Mouse (Mus musculus) lung, adult 2 months (tissue): ENCODE measurements at regions not wholly inside any gene's neighbourhood (a gene's known extent, or its start where the extent isn't known, plus 50 kb on each side); places are given as distances from the start of the nearest gene placed in this dataset.

Experiments used
- DNase-seq: peaks from one replicate; pipeline ENCODE4 v3.0.0; 2022
- H3K4me1 ChIP-seq: fragments of 200-500 bp; 2 replicates; pipeline ENCODE4 v1.6.1; 2011; ENCODE audit warnings: low read length; ENCODE audit not compliant: control insufficient read depth, insufficient read depth
- H3K4me3 ChIP-seq: fragments of 200-500 bp; replicated peaks from 2 replicates; pipeline ENCODE3; 2011; ENCODE audit warnings: low read depth, mild to moderate bottlenecking, control low read depth, low read length; ENCODE audit errors: extremely low read depth
- CTCF ChIP-seq: fragments of 200-500 bp; IDR thresholded peaks from 2 replicates; pipeline ENCODE4 v1.5.1; 2011; ENCODE audit warnings: mild to moderate bottlenecking, low read length, control low read depth; ENCODE audit not compliant: insufficient read depth
- POLR2A ChIP-seq: fragments of 200-500 bp; IDR thresholded peaks from 2 replicates; pipeline ENCODE4 v1.6.1; 2011; ENCODE audit warnings: low read depth, mild to moderate bottlenecking, control low read depth, low read length, borderline replicate concordance; ENCODE audit errors: extremely low read depth
- WGBS: fragments of 180-500 bp; shearing (Covaris S2); methylation state at CpG from one replicate; pipeline ENCODE4 v1.1.7; 2018; 5-methylcytosine and 5-hydroxymethylcytosine counted together

DNA sequence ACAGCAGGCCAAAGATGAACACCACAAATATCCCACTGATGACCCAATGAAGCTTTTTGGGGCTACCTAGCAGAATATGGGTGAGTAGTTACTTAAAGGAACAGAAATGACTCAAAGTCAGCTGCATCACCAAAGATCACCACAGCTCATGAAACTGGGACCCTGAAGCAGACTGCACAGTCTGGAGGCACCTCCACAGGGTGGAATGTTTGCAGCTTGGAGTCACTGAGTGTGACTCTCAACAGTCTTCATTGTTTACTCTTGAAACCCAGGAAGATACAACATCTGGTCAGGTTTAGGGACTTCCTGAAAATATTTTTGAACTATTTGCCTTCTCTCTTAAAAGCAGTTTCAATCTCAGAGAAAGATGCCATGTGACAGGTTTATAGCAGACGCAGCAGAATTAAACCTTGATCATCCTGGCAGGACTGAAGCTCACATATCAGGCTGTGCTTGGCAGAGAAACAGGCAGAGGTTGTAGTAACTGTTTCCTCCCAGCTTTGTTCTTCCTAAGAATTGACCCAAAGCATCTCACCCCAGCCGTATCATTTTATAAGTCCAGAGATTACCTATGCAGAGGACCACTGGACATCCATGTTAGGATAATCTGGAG lies 944.1 kb upstream of the Adgrl4 start:
- WGBS, result 81% methylated on average over 2 of the region's 2 CpGs
- Histone ChIP-seq H3K4me3 (no peak overlapping the region), H3K4me1 (no peaks in the 10 kb centered on the region)
- no peak for DNase-seq
- TF ChIP-seq POLR2A (no peak), CTCF (no peak)

GRCm38 (mm10) chr3:150530966-150531365 lies 906.7 kb upstream of the Adgrl4 start:
- no peaks in the 10 kb centered on the region for H3K4me1 ChIP-seq
- 80% methylated on average over 3 of the region's 3 CpGs for WGBS
- DNase-seq, result no peak
- no peak overlapping the region for H3K4me3 ChIP-seq
- no peak for TF ChIP-seq POLR2A
- no peak for TF ChIP-seq CTCF

DNA sequence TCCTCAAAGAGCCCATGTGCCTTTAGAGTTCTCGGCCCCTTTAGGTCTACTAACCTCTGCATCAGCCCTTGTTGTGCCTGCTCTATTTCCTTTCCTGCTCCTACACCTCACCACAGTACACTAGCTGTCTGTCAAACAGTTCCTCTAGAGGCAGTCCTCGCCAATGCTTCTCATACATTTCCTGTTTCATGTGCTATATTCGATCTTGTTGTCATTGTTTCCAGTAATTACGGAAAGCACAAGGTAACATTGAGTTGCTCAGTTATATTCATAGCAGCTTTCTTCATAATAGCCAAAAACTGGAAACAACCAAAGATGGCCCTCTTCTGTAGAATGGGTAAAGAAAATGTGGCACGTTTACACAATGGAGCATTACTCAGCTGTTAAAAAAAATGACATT lies 894.6 kb upstream of the Adgrl4 start:
- no peak for DNase-seq
- H3K4me3 ChIP-seq, result no peak overlapping the region
- 72% methylated on average over 5 of the region's 5 CpGs for WGBS
- TF ChIP-seq POLR2A, result no peak
- TF ChIP-seq CTCF, result no peak
- no peaks in the 10 kb centered on the region for H3K4me1 ChIP-seq

- WGBS, result 75% methylated on average over 1 of the region's 1 CpGs
- no peak for TF ChIP-seq POLR2A
- no peak for TF ChIP-seq CTCF
These were observed 849.2 kb upstream of the Adgrl4 start for GRCm38 (mm10) chr3:150588474-150588873.

GRCm38 (mm10) chr3:150590978-150591377 lies 846.7 kb upstream of the Adgrl4 start:
- 92% methylated on average over 2 of the region's 2 CpGs for WGBS
- DNase-seq, result no peak
- Histone ChIP-seq H3K4me1 (no peaks in the 10 kb centered on the region), H3K4me3 (no peak overlapping the region)
- no peak for TF ChIP-seq POLR2A

More at GRCm38 (mm10) chr3:150588474-150588873, 849.2 kb upstream of the Adgrl4 start:
- H3K4me3 ChIP-seq, result no peak overlapping the region
- no peak for DNase-seq
- no peaks in the 10 kb centered on the region for H3K4me1 ChIP-seq

DNA sequence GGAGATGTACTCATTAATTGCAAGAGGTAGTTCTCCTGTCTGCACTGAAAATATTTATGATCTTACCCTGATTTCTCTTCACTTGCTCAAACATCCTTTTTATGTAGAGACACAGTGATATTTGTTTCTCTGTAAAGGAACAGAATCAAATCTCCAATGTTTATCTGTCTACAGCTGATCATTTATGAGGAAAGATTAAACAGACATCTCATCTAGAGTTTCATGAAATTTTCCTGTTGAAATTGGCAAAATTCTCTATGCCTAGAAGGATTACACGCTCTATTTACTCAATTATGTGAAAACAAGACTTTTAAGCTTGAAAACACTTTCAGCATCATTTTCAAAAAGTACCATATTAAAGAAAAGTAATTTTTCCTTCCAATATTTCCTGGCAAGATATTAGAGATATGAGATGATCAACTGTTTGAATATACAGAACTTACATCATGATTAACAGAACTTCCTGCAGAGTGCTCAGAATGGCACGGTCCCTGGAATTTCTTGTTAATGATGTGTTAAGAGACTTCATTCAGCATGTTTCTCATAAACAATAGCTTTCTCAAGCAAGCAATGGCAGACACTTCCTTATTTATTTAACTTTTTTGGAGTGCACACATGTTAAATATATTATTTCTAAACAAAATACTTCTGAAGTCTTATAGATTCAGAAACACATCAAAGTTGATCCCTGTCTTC lies 834.1 kb upstream of the Adgrl4 start:
- WGBS, result 54% methylated on average over 2 of the region's 2 CpGs
- no peak for DNase-seq
- no peaks in the 10 kb centered on the region for H3K4me1 ChIP-seq
- H3K4me3 ChIP-seq, result no peak overlapping the region
- TF ChIP-seq CTCF (no peak), POLR2A (no peak)

DNA sequence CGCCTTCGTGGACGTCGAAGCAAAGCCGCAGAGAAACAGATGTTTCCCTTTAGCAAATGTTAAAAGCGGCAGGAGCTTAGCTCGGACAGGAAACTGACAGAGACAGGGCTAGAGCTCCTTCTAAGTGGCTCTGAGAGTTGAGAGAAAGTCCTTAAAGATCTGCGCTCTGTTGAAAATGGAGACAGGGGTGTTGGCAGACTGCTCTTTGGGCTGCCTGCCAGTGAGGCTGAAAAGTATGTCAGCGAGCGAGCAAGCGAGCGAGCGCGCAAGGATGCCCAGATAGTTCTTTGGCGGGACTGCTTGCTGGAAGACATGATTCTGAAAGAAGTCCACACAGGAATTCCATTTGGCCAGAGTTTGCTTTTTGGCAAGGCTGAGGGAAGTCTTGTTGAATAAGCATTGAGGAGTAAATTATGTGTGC lies 827.0 kb upstream of the Adgrl4 start:
- DNase-seq, result peak; percentile 24
- WGBS, result 27% methylated on average over 15 of the region's 15 CpGs
- Histone ChIP-seq H3K4me3 (peak overlapping the region; percentile 58), H3K4me1 (no peaks in the 10 kb centered on the region)
- no peak for TF ChIP-seq POLR2A
- no peak for TF ChIP-seq CTCF

DNA sequence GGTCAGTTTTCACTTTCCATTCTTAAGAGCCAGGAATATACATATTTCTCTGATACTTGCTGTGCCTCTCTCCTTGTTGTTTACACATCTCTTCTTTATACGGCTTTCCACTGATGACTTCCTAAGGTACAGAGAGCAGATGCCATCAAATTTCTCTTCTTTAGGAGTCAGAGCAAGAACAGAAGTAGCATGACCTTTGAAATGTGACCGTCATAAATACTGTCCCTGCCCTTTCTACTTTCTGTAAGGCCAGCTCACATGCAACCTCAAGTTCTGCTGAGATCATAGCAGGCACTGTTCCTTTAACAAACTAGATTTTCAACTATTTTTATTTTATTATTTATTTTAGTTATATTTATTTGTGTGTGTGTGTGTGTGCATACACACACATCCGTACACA lies 800.1 kb upstream of the Adgrl4 start:
- WGBS, result 83% methylated on average over 3 of the region's 3 CpGs
- TF ChIP-seq CTCF (no peak), POLR2A (no peak)
- no peak overlapping the region for H3K4me3 ChIP-seq
- no peak for DNase-seq
- no peaks in the 10 kb centered on the region for H3K4me1 ChIP-seq

GRCm38 (mm10) chr3:150640004-150640676 lies 797.5 kb upstream of the Adgrl4 start:
- no peak overlapping the region for H3K4me3 ChIP-seq
- no peak for DNase-seq
- TF ChIP-seq POLR2A, result no peak
- TF ChIP-seq CTCF, result no peak
- 96% methylated on average over 8 of the region's 8 CpGs for WGBS
- H3K4me1 ChIP-seq, result no peaks in the 10 kb centered on the region

GRCm38 (mm10) chr3:150648040-150648439 lies 789.6 kb upstream of the Adgrl4 start:
- 87% methylated on average over 3 of the region's 3 CpGs for WGBS
- DNase-seq, result no peak
- no peak overlapping the region for H3K4me3 ChIP-seq
- H3K4me1 ChIP-seq, result no peaks in the 10 kb centered on the region
- TF ChIP-seq CTCF (no peak), POLR2A (no peak)
